Mouse (Mus musculus): ENCODE results near the gene Pgbd1.
"Not testable (repeated sequence)": the region's sequence is repeated elsewhere in the genome, so short reads cannot be mapped to it uniquely, and the experiment has no call there.

DNA sequence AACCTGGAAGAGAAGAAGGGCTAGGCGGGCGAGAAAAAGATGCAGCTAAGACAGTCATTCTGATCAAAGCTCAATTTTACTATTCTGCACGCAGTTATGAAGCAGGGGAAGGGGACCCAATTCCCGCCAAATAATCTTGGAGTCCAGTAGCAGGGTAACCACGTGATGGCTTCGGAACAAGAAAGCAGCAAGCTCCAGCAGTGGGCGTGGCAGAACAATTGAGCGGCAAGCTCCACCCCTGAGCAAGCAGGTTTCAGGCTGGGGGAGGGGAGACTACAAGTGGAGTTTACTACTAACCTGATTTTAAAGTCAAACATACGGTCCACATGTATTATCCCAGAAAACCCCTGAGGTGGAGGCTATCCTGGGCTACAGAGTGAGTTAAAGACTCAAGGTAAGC, 21.7 kb upstream of the Pgbd1 start:
- not testable (repeated sequence) for TF ChIP-seq CTCF (IDR thresholded peaks at IDR 0.05; ENCODE audit: control insufficient read depth, insufficient read depth, low read length); POLR2A (IDR thresholded peaks at IDR 0.05; ENCODE audit: borderline replicate concordance, control insufficient read depth, low read depth, low read length)
